Mouse (Mus musculus): ENCODE measurements at regions not wholly inside any gene's neighbourhood (a gene's known extent, or its start where the extent isn't known, plus 50 kb on each side); places are given as distances from the start of the nearest gene placed in this dataset.

DNA sequence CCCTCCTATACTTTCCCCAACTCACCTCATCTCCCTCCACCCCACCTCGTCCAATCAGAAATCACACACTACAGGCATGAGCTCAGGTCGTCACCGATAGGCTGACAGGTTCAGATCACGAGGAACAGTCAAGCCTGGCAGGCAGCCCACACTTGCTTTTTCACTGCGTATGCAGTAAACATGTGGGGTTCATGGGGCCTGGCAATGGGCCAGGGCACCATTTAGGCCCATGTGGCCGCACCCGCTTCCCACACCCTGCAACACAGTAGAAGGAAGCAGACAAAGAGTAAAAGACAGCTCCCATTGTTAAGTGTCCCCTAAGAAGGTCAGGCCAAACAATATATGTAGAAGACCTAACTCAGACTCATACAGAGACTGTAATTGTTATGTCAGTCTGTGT is 1064.3 kb downstream of the Slitrk1 start:
- no peak for TF ChIP-seq HCFC1 (IDR thresholded peaks at IDR 0.05; ENCODE audit: low read depth, low read length)
- TF ChIP-seq UBTF (IDR thresholded peaks at IDR 0.05; ENCODE audit: low read depth, low read length): no peak
- TF ChIP-seq ETS1 (conservative IDR thresholded peaks at IDR 0.05; ENCODE audit: low read depth, low read length): no peak
- TF ChIP-seq ZKSCAN1 (IDR thresholded peaks at IDR 0.05; ENCODE audit: borderline replicate concordance, low read depth, low read length): no peak
- TF ChIP-seq JUND (conservative IDR thresholded peaks at IDR 0.05; ENCODE audit: low read depth, low read length): no peak
- TF ChIP-seq USF2 (conservative IDR thresholded peaks at IDR 0.05; ENCODE audit: low read depth, low read length): no peak
- TF ChIP-seq CHD1 (IDR thresholded peaks at IDR 0.05; ENCODE audit: low read depth, low read length): no peak
- TF ChIP-seq USF1 (IDR thresholded peaks at IDR 0.05; ENCODE audit: low read depth, low read length): no peak
- no peak for TF ChIP-seq MXI1 (IDR thresholded peaks at IDR 0.05; ENCODE audit: low read depth, low read length)
- no peak for TF ChIP-seq SIN3A (IDR thresholded peaks at IDR 0.05; ENCODE audit: low read length)
- no peak for TF ChIP-seq EP300 (IDR thresholded peaks at IDR 0.05; ENCODE audit: low read length)
- no peak for TF ChIP-seq IRF4 (IDR thresholded peaks at IDR 0.05; ENCODE audit: low read depth, low read length)
- TF ChIP-seq TCF12 (IDR thresholded peaks at IDR 0.05; ENCODE audit: low read depth, low read length): no peak
- TF ChIP-seq BHLHE40 (IDR thresholded peaks at IDR 0.05; ENCODE audit: low read depth, low read length): no peak
- Histone ChIP-seq H3K36me3 (replicated peaks in 1 of 2; ENCODE audit: control insufficient read depth in 1 of 2, insufficient read depth in 1 of 2, low read length in 1 of 2) (no peaks in the 10 kb centered on the region), H3K9ac (ENCODE audit: insufficient read depth, low read depth) (no peak overlapping the region), H3K79me2 (replicated peaks; ENCODE audit: control insufficient read depth, extremely low read depth, insufficient read depth, poor library complexity, severe bottlenecking) (no peaks in the 10 kb centered on the region), H3K27me3 (replicated peaks) (no peaks in the 10 kb centered on the region), H3K4me1 (ENCODE audit: control insufficient read depth in 1 of 2, insufficient read depth in 2 of 2) (no peaks in the 10 kb centered on the region), H3K4me3 (replicated peaks in 1 of 3; ENCODE audit: low read depth in 2 of 3, low read length in 2 of 3, poor library complexity in 1 of 3) (no peak overlapping the region), H3K9me3 (replicated peaks; ENCODE audit: low read length) (peaks cover 15% of the 10 kb centered on the region), H3K4me2 (ENCODE audit: insufficient read depth, low read depth, poor library complexity, severe bottlenecking) (no peak overlapping the region), H3K27ac (ENCODE audit: insufficient read depth, low read depth) (no peak overlapping the region)
- DNase-seq (ENCODE audit: extremely low read depth): no peak
- in situ Hi-C loops (cut with MboI; ENCODE audit: low pct_ligation_motif_present, low pct_unique_long_range_greater_than_20kb, low sequenced_read_pairs) (no loop called here), dilution Hi-C loops (cut with MboI; ENCODE audit: extremely low pct_ligation_motif_present, extremely low pct_unique_long_range_greater_than_20kb, low sequenced_read_pairs) (no loop called here)

- H3K4me2 ChIP-seq (ENCODE audit: insufficient read depth, low read depth, poor library complexity, severe bottlenecking): no peak overlapping the region
- H3K27ac ChIP-seq (ENCODE audit: insufficient read depth, low read depth): no peak overlapping the region
- H3K79me2 ChIP-seq (replicated peaks; ENCODE audit: control insufficient read depth, extremely low read depth, insufficient read depth, poor library complexity, severe bottlenecking): no peaks in the 10 kb centered on the region
- H3K9ac ChIP-seq (ENCODE audit: insufficient read depth, low read depth): no peak overlapping the region
- H3K4me3 ChIP-seq (replicated peaks in 1 of 3; ENCODE audit: low read depth in 2 of 3, low read length in 2 of 3, poor library complexity in 1 of 3): no peak overlapping the region
- no peaks in the 10 kb centered on the region for H3K36me3 ChIP-seq (replicated peaks in 1 of 2; ENCODE audit: control insufficient read depth in 1 of 2, insufficient read depth in 1 of 2, low read length in 1 of 2)
- DNase-seq (ENCODE audit: extremely low read depth): no peak
- dilution Hi-C loops (cut with MboI; ENCODE audit: extremely low pct_ligation_motif_present, extremely low pct_unique_long_range_greater_than_20kb, low sequenced_read_pairs) (no loop called here), in situ Hi-C loops (cut with MboI; ENCODE audit: low pct_ligation_motif_present, low pct_unique_long_range_greater_than_20kb, low sequenced_read_pairs) (no loop called here)
- H3K27me3 ChIP-seq (replicated peaks): no peaks in the 10 kb centered on the region
- H3K4me1 ChIP-seq (ENCODE audit: control insufficient read depth in 1 of 2, insufficient read depth in 2 of 2): no peaks in the 10 kb centered on the region
- peaks cover 28% of the 10 kb centered on the region for H3K9me3 ChIP-seq (replicated peaks; ENCODE audit: low read length)
- TF ChIP-seq EP300 (IDR thresholded peaks at IDR 0.05; ENCODE audit: low read length): no peak
- TF ChIP-seq USF1 (IDR thresholded peaks at IDR 0.05; ENCODE audit: low read depth, low read length): no peak
- TF ChIP-seq ZC3H11A (IDR thresholded peaks at IDR 0.05; ENCODE audit: low read depth, low read length): no peak
- TF ChIP-seq CHD2 (IDR thresholded peaks at IDR 0.05; ENCODE audit: low read length): no peak
- TF ChIP-seq ZNF384 (IDR thresholded peaks at IDR 0.05; ENCODE audit: low read depth, low read length): no peak
- no peak for TF ChIP-seq BHLHE40 (IDR thresholded peaks at IDR 0.05; ENCODE audit: low read depth, low read length)
- no peak for TF ChIP-seq PAX5 (IDR thresholded peaks at IDR 0.05; ENCODE audit: low read length)
- no peak for TF ChIP-seq SIN3A (IDR thresholded peaks at IDR 0.05; ENCODE audit: low read length)
Observed at GRCm38 (mm10) chr14:107845289-107846215, 1068.4 kb downstream of the Slitrk1 start.

All from CH12.LX (cell line).